Mouse (Mus musculus): Measurements from ENCODE around the gene Anks1b.

GRCm38 (mm10) chr10:90307931-90308555 is 434.7 kb downstream of the Anks1b start:
- TF ChIP-seq CTCF (IDR thresholded peaks at IDR 0.05; ENCODE audit: extremely low read depth, insufficient read length, insufficient replicate concordance, low read depth, low read length) (no peak), POLR2A (IDR thresholded peaks at IDR 0.05; ENCODE audit: low read depth, low read length) (no peak)

Measured in small intestine, adult 2 months (tissue).